Mouse (Mus musculus): ENCODE results near the gene Hif3a.
A peak's percentile ranks its signal among the peaks of the same experiment; 100 is the strongest.
"Not testable (repeated sequence)": the region's sequence is repeated elsewhere in the genome, so short reads cannot be mapped to it uniquely, and the experiment has no call there.

Hif3a gene

GRCm38 (mm10) chr7:17062389-17062788 is at the start of gene Hif3a:
TSS of gene Hif3a (minus strand) at chr7:17062427.
- peak; percentile 13 for DNase-seq (ENCODE audit: low spot score)

GRCm38 (mm10) chr7:17101631-17102030 is 39.4 kb upstream of the Hif3a start:
- not testable (repeated sequence) for DNase-seq (ENCODE audit: low spot score)

- peak; percentile 13 for DNase-seq (ENCODE audit: low spot score)
These were observed 29.1 kb upstream of the Hif3a start for GRCm38 (mm10) chr7:17091280-17091679.

- DNase-seq (ENCODE audit: low spot score), result peak; percentile 26
These were observed 27.9 kb upstream of the Hif3a start for GRCm38 (mm10) chr7:17090058-17090585.

- no peak for DNase-seq (ENCODE audit: low spot score)
These were observed 25.5 kb upstream of the Hif3a start for GRCm38 (mm10) chr7:17087731-17088130.

- DNase-seq (ENCODE audit: low spot score), result no peak
These were observed 20.5 kb upstream of the Hif3a start for GRCm38 (mm10) chr7:17082766-17083165.

- no peak for DNase-seq (ENCODE audit: low spot score)
These were observed 15.9 kb upstream of the Hif3a start for GRCm38 (mm10) chr7:17078076-17078654.

GRCm38 (mm10) chr7:17076542-17076941 is 14.3 kb upstream of the Hif3a start:
- no peak for DNase-seq (ENCODE audit: low spot score)

GRCm38 (mm10) chr7:17073904-17074615 is 11.8 kb upstream of the Hif3a start, which contains the start of gene Psg16:
TSS of gene Psg16 (plus strand) at chr7:17074040.
- DNase-seq (ENCODE audit: low spot score), result peak; percentile 50

- DNase-seq (ENCODE audit: low spot score), result no peak
These were observed 11.3 kb upstream of the Hif3a start for GRCm38 (mm10) chr7:17073513-17073903.

- DNase-seq (ENCODE audit: low spot score), result not testable (repeated sequence)
These were observed 5.4 kb upstream of the Hif3a start for GRCm38 (mm10) chr7:17067651-17068050.

GRCm38 (mm10) chr7:17067000-17067399 is 4.8 kb upstream of the Hif3a start:
- DNase-seq (ENCODE audit: low spot score), result no peak

GRCm38 (mm10) chr7:17066412-17066811 is 4.2 kb upstream of the Hif3a start:
- peak; percentile 76 for DNase-seq (ENCODE audit: low spot score)

- DNase-seq (ENCODE audit: low spot score), result no peak
These were observed 3.4 kb upstream of the Hif3a start for GRCm38 (mm10) chr7:17065620-17066019.

GRCm38 (mm10) chr7:17062845-17063244 is 618 bp upstream of the Hif3a start:
- DNase-seq (ENCODE audit: low spot score), result no peak

- DNase-seq (ENCODE audit: low spot score), result no peak
These were observed 1.2 kb downstream of the Hif3a start for GRCm38 (mm10) chr7:17060782-17061605.

- peak; percentile 89 for DNase-seq (ENCODE audit: low spot score)
These were observed 2.0 kb downstream of the Hif3a start for GRCm38 (mm10) chr7:17060031-17060781.

- no peak for DNase-seq (ENCODE audit: low spot score)
These were observed 2.8 kb downstream of the Hif3a start for GRCm38 (mm10) chr7:17059463-17059844.

GRCm38 (mm10) chr7:17058816-17059462 is 3.3 kb downstream of the Hif3a start:
- DNase-seq (ENCODE audit: low spot score), result peak; percentile 28

GRCm38 (mm10) chr7:17058071-17058689 is 4.0 kb downstream of the Hif3a start:
- DNase-seq (ENCODE audit: low spot score), result peak; percentile 63
